Mouse (Mus musculus): ENCODE measurements around the gene Numbl.

Gene Numbl

GRCm38 (mm10) chr7:27298033-27298610 lies 39.9 kb downstream of the Numbl start:
- DNase-seq, result no peak

- DNase-seq, result no peak
Observed at GRCm38 (mm10) chr7:27298816-27299215, 40.6 kb downstream of the Numbl start.

GRCm38 (mm10) chr7:27300351-27300750 lies 42.1 kb downstream of the Numbl start:
- no peak for DNase-seq

- no peak for DNase-seq
Observed at GRCm38 (mm10) chr7:27300801-27301200, 42.6 kb downstream of the Numbl start.

- peak; percentile 46 for DNase-seq
Observed at GRCm38 (mm10) chr7:27302172-27302571, 43.9 kb downstream of the Numbl start.

GRCm38 (mm10) chr7:27305091-27305730 lies 47.0 kb downstream of the Numbl start:
- DNase-seq, result no peak

- DNase-seq, result no peak
Observed at GRCm38 (mm10) chr7:27306161-27307160, 48.2 kb downstream of the Numbl start.

- no peak for DNase-seq
Observed at GRCm38 (mm10) chr7:27307551-27307950, 49.3 kb downstream of the Numbl start.

- DNase-seq, result no peak
Observed at GRCm38 (mm10) chr7:27308821-27309549, 50.8 kb downstream of the Numbl start.

- DNase-seq, result no peak
Observed at GRCm38 (mm10) chr7:27309832-27310231, 51.6 kb downstream of the Numbl start.

- no peak for DNase-seq
Observed at GRCm38 (mm10) chr7:27310306-27310705, 52.1 kb downstream of the Numbl start.

GRCm38 (mm10) chr7:27310996-27311535 lies 52.8 kb downstream of the Numbl start:
- DNase-seq, result no peak

GRCm38 (mm10) chr7:27311651-27312284 lies 53.5 kb downstream of the Numbl start:
- no peak for DNase-seq

GRCm38 (mm10) chr7:27314393-27314792 lies 56.2 kb downstream of the Numbl start:
- no peak for DNase-seq

GRCm38 (mm10) chr7:27315958-27316357 lies 57.7 kb downstream of the Numbl start:
- no peak for DNase-seq

- DNase-seq, result no peak
Observed at GRCm38 (mm10) chr7:27319411-27319810, 61.2 kb downstream of the Numbl start.

- no peak for DNase-seq
Observed at GRCm38 (mm10) chr7:27322291-27322690, 64.1 kb downstream of the Numbl start.

GRCm38 (mm10) chr7:27323001-27323400 lies 64.8 kb downstream of the Numbl start:
- DNase-seq, result no peak

GRCm38 (mm10) chr7:27324161-27324560 lies 65.9 kb downstream of the Numbl start:
- DNase-seq, result no peak

GRCm38 (mm10) chr7:27324928-27325327 lies 66.7 kb downstream of the Numbl start:
- no peak for DNase-seq

GRCm38 (mm10) chr7:27325697-27326096 lies 67.5 kb downstream of the Numbl start:
- DNase-seq, result no peak

Data from layer of hippocampus, adult 9-11 months (tissue).